Mouse (Mus musculus) cortical plate, adult 2 months (tissue): ENCODE results near the gene Myof.

Experiments
- CTCF ChIP-seq: fragments of 200-500 bp; IDR thresholded peaks from 2 replicates; pipeline ENCODE4 v1.5.1; 2011; ENCODE audit warnings: mild to moderate bottlenecking, control low read depth, low read length; ENCODE audit not compliant: insufficient read depth; ENCODE audit errors: extremely low read depth
- POLR2A ChIP-seq: fragments of 200-500 bp; IDR thresholded peaks from 2 replicates; pipeline ENCODE4 v1.6.1; 2011; ENCODE audit warnings: mild to moderate bottlenecking, low read length, control low read depth; ENCODE audit not compliant: insufficient read depth; ENCODE audit errors: extremely low read depth

- TF ChIP-seq CTCF (no peak), POLR2A (no peak)
Measured at GRCm38 (mm10) chr19:37946053-37946452, 97.3 kb downstream of the Myof start.
